Comparison of ENCODE assay signal across 29 mouse cellular contexts in genomic region chr19:55508965-55509364, GRCm38 (mm10).
DNase-seq lines count a peak whose midpoint lies in the region; ATAC-seq and TF ChIP-seq lines count a peak whose summit lies in the region.
"Had no signal": no experiment of that assay in that cellular context is flagged by ENCODE, and none has a peak within 500 bp of the region (broad histone marks: within the 10 kb centered on the region; RNA-seq: fewer than 3 reads in every experiment).

No protein-coding gene starts in this region.

- peak; percentile 84 for DNase-seq in kidney, adult 2 months
- DNase-seq in NIH3T3 (ENCODE audit: low read depth): peak; percentile 72
- DNase-seq in kidney, adult 9 months: peak; percentile 80
- DNase-seq in limb, embryonic 10.5 days (ENCODE audit: low spot score): no peak
- no peak for DNase-seq in forebrain, embryonic 14.5 days (ENCODE audit: low spot score)
- no peak for DNase-seq in liver, postnatal 0 days
- DNase-seq: adrenal gland, postnatal 10 days; cerebellum, adult 11 months; cerebellum, adult 9-10 months; cerebellum, postnatal 36 days; embryo, embryonic 11 days; gastrocnemius, postnatal 25 days; heart, adult 18-20 months; liver, embryonic 13.5 days; lung, adult 2 months; retina, postnatal 1 day had no signal

- no peak for ATAC-seq in kidney, embryonic 16.5 days (ENCODE audit: low FRiP score, low TSS enrichment)
- ATAC-seq in forebrain, embryonic 14.5 days: no peak
- no peak for ATAC-seq in liver, postnatal 0 days
- ATAC-seq: activated CD4-positive, CD25-positive, alpha-beta regulatory T cell, adult 4 months; CD4-positive, CD25-positive, alpha-beta regulatory T cell, adult 4 months; intestine, postnatal 0 days; midbrain, embryonic 15.5 days had no signal

- no peak overlapping the region for H3K27ac ChIP-seq in kidney, adult 2 months (ENCODE audit: insufficient read depth, low read depth, low read length)
- H3K27ac ChIP-seq in kidney, embryonic 16.5 days (ENCODE audit: low read length): no peak overlapping the region
- peak overlapping the region; percentile 4; the same call in 1 of the 2 replicates for H3K27ac ChIP-seq in limb, embryonic 10.5 days
- no peak overlapping the region for H3K27ac ChIP-seq in forebrain, embryonic 14.5 days (ENCODE audit: low read depth, low read length)
- no peak overlapping the region for H3K27ac ChIP-seq in liver, postnatal 0 days (ENCODE audit: low read depth)
- H3K27ac ChIP-seq: forebrain, embryonic 12.5 days; hindbrain, embryonic 13.5 days; limb, embryonic 15.5 days; liver, embryonic 13.5 days; midbrain, embryonic 10.5 days; midbrain, embryonic 15.5 days; neural tube, embryonic 15.5 days had no signal

- no peak for TF ChIP-seq POLR2A in kidney, adult 2 months (IDR thresholded peaks at IDR 0.05; ENCODE audit: low read depth, low read length)

- WGBS in kidney, adult 2 months: 56% methylated on average over 5 of the region's 5 CpGs
- 82% methylated on average over 5 of the region's 5 CpGs for WGBS in kidney, embryonic 16.5 days
- WGBS in limb, embryonic 10.5 days: 63% methylated on average over 5 of the region's 5 CpGs
- 90% methylated on average over 5 of the region's 5 CpGs for WGBS in forebrain, embryonic 14.5 days
- WGBS in liver, postnatal 0 days (ENCODE audit: insufficient replicate concordance): 84% methylated on average over 5 of the region's 5 CpGs

- no peak for TF ChIP-seq CTCF in kidney, adult 2 months (conservative IDR thresholded peaks at IDR 0.05; ENCODE audit: insufficient read depth, insufficient read length, low read depth, low read length)
- no peak for TF ChIP-seq CTCF in liver, postnatal 0 days (IDR thresholded peaks at IDR 0.05; ENCODE audit: low read depth)

- H3K4me1 ChIP-seq in kidney, adult 2 months (ENCODE audit: control insufficient read depth, insufficient read depth, low read length): peaks cover 12% of the 10 kb centered on the region; the same call in 1 of the 2 replicates
- H3K4me1 ChIP-seq in kidney, embryonic 16.5 days (ENCODE audit: insufficient read depth, low read length): peaks cover 15% of the 10 kb centered on the region
- H3K4me1 ChIP-seq in limb, embryonic 10.5 days: peaks cover 31% of the 10 kb centered on the region
- H3K4me1 ChIP-seq in forebrain, embryonic 14.5 days (ENCODE audit: control insufficient read depth, insufficient read depth, low read length): no peaks in the 10 kb centered on the region
- H3K4me1 ChIP-seq in liver, postnatal 0 days (ENCODE audit: insufficient read depth): 0 out of 2 replicates have a peak, but pooled peaks cover 8% of the 10 kb centered on the region
- H3K4me1 ChIP-seq: forebrain, embryonic 12.5 days; hindbrain, embryonic 13.5 days; liver, embryonic 13.5 days; midbrain, embryonic 10.5 days had no signal

- no peak overlapping the region for H3K4me2 ChIP-seq in kidney, embryonic 16.5 days (replicated peaks; ENCODE audit: low read depth, low read length)
- no peak overlapping the region for H3K4me2 ChIP-seq in forebrain, embryonic 14.5 days (ENCODE audit: low read length)
- H3K4me2 ChIP-seq in liver, postnatal 0 days (ENCODE audit: low read depth, low read length): no peak overlapping the region
- H3K4me2 ChIP-seq: forebrain, embryonic 12.5 days; heart, embryonic 11.5 days; hindbrain, embryonic 13.5 days; limb, embryonic 15.5 days; liver, embryonic 13.5 days; midbrain, embryonic 15.5 days; neural tube, embryonic 15.5 days had no signal

- no peak overlapping the region for H3K4me3 ChIP-seq in kidney, adult 2 months (ENCODE audit: insufficient read depth, low read depth, low read length)
- H3K4me3 ChIP-seq in kidney, embryonic 16.5 days (ENCODE audit: low read length): no peak overlapping the region
- no peak overlapping the region for H3K4me3 ChIP-seq in limb, embryonic 10.5 days
- H3K4me3 ChIP-seq in forebrain, embryonic 14.5 days (ENCODE audit: low read depth, low read length): no peak overlapping the region
- H3K4me3 ChIP-seq in liver, postnatal 0 days (ENCODE audit: low read depth, low read length): no peak overlapping the region
- H3K4me3 ChIP-seq: embryonic facial prominence, embryonic 13.5 days; erythroblast, embryonic 14.5 days; forebrain, embryonic 12.5 days; hindbrain, embryonic 13.5 days; limb, embryonic 15.5 days; liver, embryonic 13.5 days; midbrain, embryonic 10.5 days; midbrain, embryonic 15.5 days; neural tube, embryonic 15.5 days had no signal

- no peaks in the 10 kb centered on the region for H3K36me3 ChIP-seq in kidney, adult 2 months (ENCODE audit: control insufficient read depth, insufficient read depth, low read length)
- no peaks in the 10 kb centered on the region; the same call in 1 of the 2 replicates for H3K36me3 ChIP-seq in kidney, embryonic 16.5 days (ENCODE audit: insufficient read depth, low read length)
- no peaks in the 10 kb centered on the region for H3K36me3 ChIP-seq in limb, embryonic 10.5 days
- H3K36me3 ChIP-seq in forebrain, embryonic 14.5 days (ENCODE audit: control insufficient read depth, insufficient read depth, low read length): no peaks in the 10 kb centered on the region
- peaks cover 2% of the 10 kb centered on the region; the same call in 1 of the 2 replicates for H3K36me3 ChIP-seq in liver, postnatal 0 days (replicated peaks; ENCODE audit: insufficient read depth, low read length)
- H3K36me3 ChIP-seq: hindbrain, embryonic 13.5 days; limb, embryonic 15.5 days; midbrain, embryonic 15.5 days; neural tube, embryonic 15.5 days had no signal

- no peaks in the 10 kb centered on the region for H3K27me3 ChIP-seq in kidney, adult 2 months (replicated peaks; ENCODE audit: control insufficient read depth, insufficient read depth, low read length)
- no peaks in the 10 kb centered on the region for H3K27me3 ChIP-seq in kidney, embryonic 16.5 days (ENCODE audit: insufficient read depth, low read length)
- no peaks in the 10 kb centered on the region for H3K27me3 ChIP-seq in limb, embryonic 10.5 days (ENCODE audit: low read depth, poor library complexity, severe bottlenecking)
- no peaks in the 10 kb centered on the region for H3K27me3 ChIP-seq in forebrain, embryonic 14.5 days (replicated peaks; ENCODE audit: control insufficient read depth, insufficient read depth, low read length)
- H3K27me3 ChIP-seq in liver, postnatal 0 days (ENCODE audit: insufficient read depth, low read length): no peaks in the 10 kb centered on the region
- H3K27me3 ChIP-seq: embryonic facial prominence, embryonic 13.5 days; limb, embryonic 15.5 days; liver, embryonic 13.5 days; midbrain, embryonic 15.5 days; neural tube, embryonic 15.5 days had no signal

- no peaks in the 10 kb centered on the region for H3K9me3 ChIP-seq in kidney, embryonic 16.5 days (ENCODE audit: low read length)
- H3K9me3 ChIP-seq in limb, embryonic 10.5 days (replicated peaks): no peaks in the 10 kb centered on the region
- no peaks in the 10 kb centered on the region for H3K9me3 ChIP-seq in forebrain, embryonic 14.5 days (replicated peaks; ENCODE audit: control insufficient read depth, low read length)
- no peaks in the 10 kb centered on the region for H3K9me3 ChIP-seq in liver, postnatal 0 days (ENCODE audit: low read length)
- H3K9me3 ChIP-seq: embryonic facial prominence, embryonic 13.5 days; forebrain, embryonic 12.5 days; hindbrain, embryonic 13.5 days; limb, embryonic 15.5 days; liver, embryonic 13.5 days; midbrain, embryonic 10.5 days; midbrain, embryonic 15.5 days; neural tube, embryonic 15.5 days had no signal

- no peak for TF ChIP-seq EP300 in liver, postnatal 0 days (IDR thresholded peaks at IDR 0.05; ENCODE audit: low read depth)

- no peak overlapping the region for H3K9ac ChIP-seq in kidney, embryonic 16.5 days (replicated peaks; ENCODE audit: low read length)
- H3K9ac ChIP-seq in forebrain, embryonic 14.5 days (ENCODE audit: low read length): no peak overlapping the region
- H3K9ac ChIP-seq in liver, postnatal 0 days (replicated peaks): no peak overlapping the region
- H3K9ac ChIP-seq: embryonic facial prominence, embryonic 13.5 days; forebrain, embryonic 12.5 days; hindbrain, embryonic 13.5 days; limb, embryonic 15.5 days; liver, embryonic 13.5 days; midbrain, embryonic 15.5 days; neural tube, embryonic 15.5 days had no signal

Comparison
In these comparisons a context has a peak if more than half of its experiments do, and no peak if none do; other contexts are left out.
1. DNase-seq: peak in kidney, adult 2 months (single experiment), NIH3T3 (single experiment) and kidney, adult 9 months (single experiment); none in limb, embryonic 10.5 days (single experiment), forebrain, embryonic 14.5 days (single experiment) and liver, postnatal 0 days (single experiment).